Mouse (Mus musculus) activated CD4-positive, CD25-positive, alpha-beta regulatory T cell (primary cell): ENCODE measurements around the gene Btbd1. TPM values are rescaled to one million over a fixed set of nuclear protein-coding genes. Genes with fewer than 3 reads are reported as not detected.

ENCODE experiments used
- polyA plus RNA-seq, 2 experiments: library from polyadenylated mRNA; unstranded; fragments of 100-300 nt; shearing (Covaris generic); gene quantifications; one replicate each; pipeline ENCODE4 v1.2.1; 2017

Btbd1 gene
- polyA plus RNA-seq = 100 to 1,000 TPM in 1 of 2 experiments, 10 to 100 TPM in 1; 89.3 to 108 TPM

GRCm38 (mm10) chr7:81829379-81829894, at the start of gene Btbd1:
Gene Btbd1 (minus strand): TSS chr7:81829431.

GRCm38 (mm10) chr7:81858968-81859721, 29.9 kb upstream of the Btbd1 start, which contains the start of gene Tm6sf1:
Gene Tm6sf1 (plus strand): TSS chr7:81859001.

GRCm38 (mm10) chr7:81855694-81856093, 26.5 kb upstream of the Btbd1 start, which contains the start of gene Gm10160:
Gene Gm10160 (minus strand): TSS chr7:81855794.

GRCm38 (mm10) chr7:81789095-81789757, 40.0 kb downstream of the Btbd1 start, which contains the start of gene 3110040N11Rik:
Gene 3110040N11Rik (minus strand): TSS chr7:81789478.

GRCm38 (mm10) chr7:81762180-81763109, 66.8 kb downstream of the Btbd1 start, which contains the start of gene Ramac:
Gene Ramac (plus strand): TSS chr7:81762925.

Other genes starting within 250 kb of the Btbd1 start
- 1 to 10 TPM in 1 of 2 experiments, not detected in 1; 2.4 TPM for gene Homer2, start 121.9 kb downstream of the Btbd1 start, polyA plus RNA-seq
- gene Ramac, start 66.5 kb downstream of the Btbd1 start, polyA plus RNA-seq = 100 to 1,000 TPM; 150 to 151 TPM
- gene 3110040N11Rik, start 40.0 kb downstream of the Btbd1 start, polyA plus RNA-seq = 10 to 100 TPM; 57.9 to 69.9 TPM
- not detected for gene Gm10160, start 26.4 kb upstream of the Btbd1 start, polyA plus RNA-seq
- gene Tm6sf1, start 29.6 kb upstream of the Btbd1 start, polyA plus RNA-seq = 10 to 100 TPM in 1 of 2 experiments, 1 to 10 TPM in 1; 7.4 to 18.2 TPM
- gene Hdgfl3, start 105.0 kb upstream of the Btbd1 start, polyA plus RNA-seq = 10 to 100 TPM in 1 of 2 experiments, 1 to 10 TPM in 1; 7.1 to 11.7 TPM
- gene Bnc1, start 162.9 kb upstream of the Btbd1 start, polyA plus RNA-seq = not detected